Mouse (Mus musculus) E14TG2a.4 (cell line): ENCODE measurements around the gene Gramd1b.

Experiments used
- CTCF ChIP-seq: conservative IDR thresholded peaks from 2 replicates; pipeline ENCODE4 v1.5.1; 2014; ENCODE audit warnings: low read length
- POU5F1 ChIP-seq: IDR thresholded peaks from 2 replicates; pipeline ENCODE4 v1.6.1; 2014; ENCODE audit warnings: low read length, borderline replicate concordance

DNA sequence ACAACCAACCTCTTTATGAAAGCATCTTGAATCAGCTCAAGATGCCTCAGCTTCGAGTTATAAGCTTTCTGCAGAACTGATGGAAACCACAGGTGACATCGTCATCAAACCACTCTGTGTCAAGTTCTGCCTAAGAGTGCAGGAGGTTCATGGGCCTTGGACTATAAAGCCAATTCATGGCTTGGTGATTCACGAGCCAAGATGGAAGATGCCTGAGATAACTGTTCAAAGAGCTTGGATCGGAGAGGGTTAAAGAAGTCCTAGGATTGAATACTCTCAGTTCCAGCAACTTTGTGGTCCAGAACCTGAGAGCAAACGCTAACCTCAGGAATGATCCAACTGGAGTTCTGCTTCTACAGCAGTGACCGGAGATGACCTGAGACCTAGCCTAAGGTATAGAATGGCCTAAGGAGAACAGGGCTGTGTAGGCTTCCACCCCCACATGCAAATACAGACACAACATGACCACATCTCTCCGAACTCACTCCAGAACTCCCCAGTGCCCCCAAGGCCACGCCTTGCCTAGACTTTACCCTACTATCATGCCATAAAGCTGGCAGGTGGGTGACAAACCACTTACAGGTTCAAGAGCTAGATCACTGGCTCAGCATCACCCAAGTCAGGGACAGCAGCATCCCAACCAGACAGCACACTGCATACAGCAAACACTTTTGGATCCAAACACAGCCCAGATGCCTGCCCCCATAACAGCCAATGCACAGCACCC lies 141.4 kb downstream of the Gramd1b start:
- no peak for TF ChIP-seq CTCF
- TF ChIP-seq POU5F1, result no peak
